Mouse (Mus musculus): ENCODE measurements at regions not wholly inside any gene's neighbourhood (a gene's known extent, or its start where the extent isn't known, plus 50 kb on each side); places are given as distances from the start of the nearest gene placed in this dataset.

DNA sequence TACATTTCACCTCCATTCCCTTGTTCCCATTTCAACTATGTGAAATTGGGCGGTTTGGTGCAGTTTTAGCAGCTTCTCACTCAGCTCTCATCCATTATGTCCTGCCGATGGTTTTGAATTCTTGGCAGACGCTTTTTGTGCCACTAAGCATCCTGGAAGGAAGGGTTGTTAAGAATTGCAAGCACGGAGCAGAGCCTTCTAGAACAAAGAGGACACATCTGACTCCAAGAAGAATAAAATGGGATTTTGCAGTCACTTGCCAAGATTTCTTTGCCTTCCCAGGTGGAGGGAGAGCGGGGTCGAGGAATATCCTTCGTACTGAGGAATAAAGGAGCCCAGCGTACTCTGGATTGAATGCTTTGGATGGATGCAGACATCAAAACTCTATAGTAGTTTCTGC lies 176.7 kb upstream of the Cep162 start:
- 0 out of 2 replicates have a peak, but pooled peaks cover 3% of the 10 kb centered on the region for H3K4me1 ChIP-seq (replicated peaks)
- H3K4me2 ChIP-seq (replicated peaks): 0 out of 2 replicates have a peak overlapping the region, but pooled peaks have one; percentile 8
- no peak overlapping the region for H3K9ac ChIP-seq (replicated peaks)
- ATAC-seq: no peak; the same call in 1 of the 2 replicates
- no peak overlapping the region for H3K4me3 ChIP-seq (replicated peaks)
- H3K36me3 ChIP-seq: no peaks in the 10 kb centered on the region
- no peak overlapping the region for H3K27ac ChIP-seq
- 58% methylated on average over 8 of the region's 8 CpGs for WGBS
- no peaks in the 10 kb centered on the region for H3K9me3 ChIP-seq
- no peaks in the 10 kb centered on the region for H3K27me3 ChIP-seq

DNA sequence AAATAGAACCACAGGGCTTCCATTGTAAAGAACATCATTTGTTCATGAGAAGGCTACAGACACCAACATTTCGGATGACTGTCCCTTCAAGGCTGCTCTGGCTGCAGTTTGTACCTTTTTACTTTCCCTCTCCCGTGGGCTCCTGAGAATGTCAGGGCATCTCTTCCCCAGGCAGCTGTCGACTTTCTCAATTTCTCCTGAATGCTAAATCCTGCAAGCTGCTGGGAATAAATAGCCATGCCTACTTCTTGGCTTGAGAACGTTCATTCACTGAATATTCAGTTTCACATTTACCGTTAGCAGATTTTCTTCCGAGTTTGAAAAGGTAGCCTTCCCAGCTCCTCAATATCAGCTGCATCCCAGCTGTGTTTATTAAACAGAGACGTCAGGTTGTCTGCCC lies 176.2 kb upstream of the Cep162 start:
- Histone ChIP-seq H3K4me1 (replicated peaks) (0 out of 2 replicates have a peak, but pooled peaks cover 3% of the 10 kb centered on the region), H3K9ac (replicated peaks) (no peak overlapping the region), H3K4me3 (replicated peaks) (no peak overlapping the region), H3K4me2 (replicated peaks) (no peak overlapping the region), H3K27me3 (no peaks in the 10 kb centered on the region), H3K27ac (no peak overlapping the region), H3K36me3 (no peaks in the 10 kb centered on the region), H3K9me3 (no peaks in the 10 kb centered on the region)
- no peak for ATAC-seq
- WGBS: 60% methylated on average over 7 of the region's 7 CpGs

DNA sequence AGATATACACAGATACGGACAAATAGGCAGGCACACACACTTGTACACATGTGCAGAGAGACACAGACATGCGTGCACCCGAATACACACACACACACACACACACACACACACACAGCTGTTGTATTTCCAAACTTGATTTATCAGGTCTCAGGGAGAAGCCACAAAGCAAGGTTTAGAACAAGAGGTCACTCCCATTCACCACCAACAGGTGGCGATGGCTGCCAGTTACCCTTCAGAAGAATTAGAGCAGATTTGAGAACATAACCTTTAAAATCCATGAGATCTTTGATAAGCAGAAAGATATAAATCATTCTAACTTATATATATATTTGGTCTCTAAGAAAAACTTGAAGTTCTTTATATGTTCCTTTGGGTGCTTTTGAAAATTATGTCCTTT lies 169.9 kb upstream of the Cep162 start:
- ATAC-seq: no peak
- H3K4me3 ChIP-seq (replicated peaks): no peak overlapping the region
- no peak overlapping the region for H3K4me2 ChIP-seq (replicated peaks)
- no peaks in the 10 kb centered on the region for H3K4me1 ChIP-seq (replicated peaks)
- H3K27me3 ChIP-seq: peaks cover 12% of the 10 kb centered on the region; the same call in 1 of the 2 replicates
- H3K9ac ChIP-seq (replicated peaks): no peak overlapping the region
- H3K36me3 ChIP-seq: no peaks in the 10 kb centered on the region
- no peak overlapping the region for H3K27ac ChIP-seq
- H3K9me3 ChIP-seq: no peaks in the 10 kb centered on the region
- WGBS: 68% methylated on average over 4 of the region's 4 CpGs

DNA sequence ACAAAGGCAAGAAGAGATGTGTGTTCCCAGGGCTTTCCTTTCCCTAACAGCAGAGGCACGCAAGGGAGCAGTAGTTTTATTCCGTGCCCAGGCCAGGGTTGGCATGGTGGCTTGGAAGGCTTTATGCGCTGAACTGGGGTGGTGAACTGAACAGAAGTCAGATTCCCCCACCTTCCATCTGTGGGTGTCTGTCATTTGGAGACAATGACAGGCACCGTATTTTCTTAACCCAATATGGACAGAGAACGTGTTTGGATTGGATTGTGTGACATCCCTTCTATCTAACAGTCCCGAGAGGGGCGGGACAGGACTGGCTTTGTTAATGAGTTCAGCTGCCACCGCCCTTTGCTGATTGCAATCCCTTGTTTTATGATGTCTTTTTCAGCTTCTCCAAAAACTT lies 165.8 kb upstream of the Cep162 start:
- Histone ChIP-seq H3K4me3 (replicated peaks) (no peak overlapping the region), H3K9me3 (no peaks in the 10 kb centered on the region), H3K36me3 (no peaks in the 10 kb centered on the region), H3K4me2 (replicated peaks) (no peak overlapping the region), H3K9ac (replicated peaks) (no peak overlapping the region), H3K27ac (no peak overlapping the region), H3K27me3 (peaks cover 12% of the 10 kb centered on the region; the same call in 1 of the 2 replicates), H3K4me1 (replicated peaks) (no peaks in the 10 kb centered on the region)
- 55% methylated on average over 8 of the region's 8 CpGs for WGBS
- ATAC-seq: no peak

DNA sequence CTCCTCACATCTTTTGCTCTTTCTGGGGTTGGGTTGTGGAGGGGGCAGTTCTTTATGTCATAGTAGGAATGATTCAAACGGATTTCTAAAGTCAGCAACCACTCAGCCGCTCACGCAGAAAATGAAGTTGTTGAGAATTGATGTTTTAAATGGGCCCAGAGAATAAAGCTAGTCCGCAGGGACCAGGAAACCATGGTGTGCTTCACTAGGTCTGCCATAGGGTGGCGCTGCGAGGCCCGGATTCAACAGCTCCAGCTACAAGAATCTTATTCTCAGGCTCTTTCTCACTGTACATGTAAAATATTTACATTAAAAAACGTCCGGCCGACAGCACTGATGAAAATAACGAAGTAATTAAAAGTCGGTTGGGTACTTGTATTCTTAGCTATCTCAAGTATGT lies 164.0 kb upstream of the Cep162 start:
- no peak overlapping the region for H3K4me3 ChIP-seq (replicated peaks)
- ATAC-seq: peak; percentile 24; the same call in 1 of the 2 replicates
- 14% methylated on average over 12 of the region's 12 CpGs for WGBS

DNA sequence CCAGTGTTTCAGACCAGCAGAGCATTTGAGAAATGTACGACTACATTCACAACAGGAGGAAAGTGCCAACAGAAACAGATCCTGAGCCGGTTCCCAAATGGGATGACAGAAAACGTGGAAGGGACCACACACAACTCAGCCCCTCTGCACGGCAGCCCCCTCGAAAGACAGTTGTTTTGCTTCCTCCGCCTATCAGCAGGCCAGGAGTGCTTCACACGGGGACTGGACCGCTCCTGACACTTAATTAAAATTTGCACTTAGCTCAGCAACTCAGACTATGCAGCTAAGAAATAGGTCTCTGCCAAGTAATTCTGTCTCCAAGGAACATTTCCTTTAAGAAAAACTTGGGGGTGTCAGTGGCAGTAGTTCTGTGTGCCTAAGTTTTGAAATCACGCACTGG lies 157.6 kb upstream of the Cep162 start:
- H3K9ac ChIP-seq (replicated peaks): no peak overlapping the region
- no peaks in the 10 kb centered on the region for H3K27me3 ChIP-seq
- no peak for ATAC-seq
- no peak overlapping the region for H3K27ac ChIP-seq
- no peak overlapping the region for H3K4me3 ChIP-seq (replicated peaks)
- H3K4me1 ChIP-seq (replicated peaks): no peaks in the 10 kb centered on the region
- 60% methylated on average over 9 of the region's 9 CpGs for WGBS
- no peaks in the 10 kb centered on the region for H3K36me3 ChIP-seq
- H3K9me3 ChIP-seq: no peaks in the 10 kb centered on the region
- H3K4me2 ChIP-seq (replicated peaks): no peak overlapping the region

More for the DNA sequence above, 164.0 kb upstream of the Cep162 start:
- Histone ChIP-seq H3K27ac (no peak overlapping the region), H3K27me3 (peaks cover 12% of the 10 kb centered on the region; the same call in 1 of the 2 replicates), H3K4me1 (replicated peaks) (no peaks in the 10 kb centered on the region), H3K4me2 (replicated peaks) (no peak overlapping the region), H3K9ac (replicated peaks) (no peak overlapping the region), H3K9me3 (no peaks in the 10 kb centered on the region), H3K36me3 (no peaks in the 10 kb centered on the region)

DNA sequence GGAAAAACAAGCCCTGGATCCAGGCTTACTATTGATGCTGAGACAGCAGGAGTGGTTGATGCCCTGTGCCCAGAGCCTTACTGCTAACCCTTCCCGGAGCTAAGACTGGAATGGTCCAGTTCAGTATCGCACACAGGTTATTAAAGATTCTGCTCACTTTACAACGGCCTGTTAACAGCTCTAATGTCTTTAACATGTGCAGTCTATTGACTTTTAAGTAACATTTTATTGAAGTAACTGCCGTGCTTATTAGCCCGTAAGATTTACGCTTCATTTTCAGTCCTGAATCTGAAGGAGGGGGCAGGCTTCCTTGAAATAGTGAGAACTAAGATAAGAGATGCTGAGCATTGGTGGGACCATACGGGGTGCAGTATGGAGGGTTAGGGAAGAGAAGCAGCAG lies 155.7 kb upstream of the Cep162 start:
- Histone ChIP-seq H3K9ac (replicated peaks) (no peak overlapping the region), H3K9me3 (no peaks in the 10 kb centered on the region), H3K4me2 (replicated peaks) (no peak overlapping the region), H3K4me3 (replicated peaks) (no peak overlapping the region), H3K4me1 (replicated peaks) (no peaks in the 10 kb centered on the region), H3K27ac (no peak overlapping the region), H3K27me3 (no peaks in the 10 kb centered on the region), H3K36me3 (no peaks in the 10 kb centered on the region)
- WGBS: 89% methylated on average over 7 of the region's 7 CpGs
- ATAC-seq: no peak

DNA sequence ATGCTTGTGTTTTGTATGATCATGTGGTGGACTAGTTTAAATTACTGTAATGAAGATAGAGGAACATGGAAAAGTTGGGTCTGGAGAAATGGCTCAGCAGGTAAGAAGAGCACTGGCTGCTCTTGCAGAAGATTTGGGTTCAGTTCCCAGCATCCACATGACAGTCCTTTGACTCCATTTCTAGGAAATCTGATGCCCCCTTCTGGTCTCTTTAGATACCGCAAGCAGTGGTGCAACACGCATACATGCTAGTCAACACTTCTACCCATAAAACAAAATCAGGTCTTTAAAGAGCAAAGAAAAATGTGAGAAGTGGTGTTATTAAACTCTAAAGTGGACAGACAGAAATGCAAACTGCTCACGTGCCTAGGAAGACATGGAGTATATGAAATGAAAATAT lies 154.4 kb upstream of the Cep162 start:
- Histone ChIP-seq H3K27me3 (no peaks in the 10 kb centered on the region), H3K4me1 (replicated peaks) (no peaks in the 10 kb centered on the region), H3K4me3 (replicated peaks) (no peak overlapping the region), H3K4me2 (replicated peaks) (no peak overlapping the region), H3K36me3 (no peaks in the 10 kb centered on the region), H3K9me3 (no peaks in the 10 kb centered on the region), H3K9ac (replicated peaks) (no peak overlapping the region), H3K27ac (no peak overlapping the region)
- 90% methylated on average over 3 of the region's 3 CpGs for WGBS
- no peak for ATAC-seq

DNA sequence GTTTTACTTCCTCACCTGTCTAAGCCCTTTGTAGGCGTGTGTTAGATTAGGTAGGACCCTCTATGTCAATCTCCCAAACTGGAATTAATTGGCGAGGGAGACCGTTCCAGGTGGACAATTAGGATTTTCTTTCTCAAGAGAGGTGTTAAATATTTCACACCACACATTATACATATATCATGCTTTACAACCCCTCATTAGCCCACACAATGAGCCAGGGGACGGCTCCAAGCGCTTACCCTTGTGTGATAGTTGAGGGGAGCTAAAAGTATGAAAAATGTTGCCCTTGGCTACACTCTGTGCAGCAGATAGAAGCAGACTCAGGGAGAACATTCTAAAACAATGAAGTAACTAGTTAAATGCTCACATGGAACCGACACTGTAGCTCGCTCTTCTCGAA lies 153.5 kb upstream of the Cep162 start:
- ATAC-seq: no peak
- 91% methylated on average over 8 of the region's 8 CpGs for WGBS
- H3K36me3 ChIP-seq: no peaks in the 10 kb centered on the region

DNA sequence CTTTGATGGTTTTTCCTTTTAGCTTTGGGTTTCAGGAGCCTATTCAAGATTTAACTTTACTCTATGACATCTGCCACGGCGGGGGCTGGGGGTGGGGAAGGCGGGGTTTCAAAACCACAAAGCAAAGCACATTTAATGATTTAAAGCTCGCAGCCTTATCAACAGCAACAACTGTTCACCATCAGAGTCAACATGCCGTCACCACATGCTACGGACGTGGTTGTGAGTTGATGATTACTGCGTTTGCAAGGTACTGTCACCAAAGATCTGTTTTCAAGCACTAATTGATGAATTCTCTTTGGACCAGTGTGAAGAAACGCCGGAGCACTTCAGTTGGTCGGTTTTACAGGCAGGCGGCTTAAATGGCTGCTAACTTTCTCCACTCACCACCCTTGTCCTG lies 151.1 kb upstream of the Cep162 start:
- 89% methylated on average over 12 of the region's 12 CpGs for WGBS

More for the DNA sequence above, 153.5 kb upstream of the Cep162 start:
- H3K9ac ChIP-seq (replicated peaks): no peak overlapping the region
- no peaks in the 10 kb centered on the region for H3K27me3 ChIP-seq
- H3K4me3 ChIP-seq (replicated peaks): no peak overlapping the region
- no peak overlapping the region for H3K4me2 ChIP-seq (replicated peaks)
- H3K27ac ChIP-seq: no peak overlapping the region
- no peaks in the 10 kb centered on the region for H3K9me3 ChIP-seq
- H3K4me1 ChIP-seq (replicated peaks): no peaks in the 10 kb centered on the region

DNA sequence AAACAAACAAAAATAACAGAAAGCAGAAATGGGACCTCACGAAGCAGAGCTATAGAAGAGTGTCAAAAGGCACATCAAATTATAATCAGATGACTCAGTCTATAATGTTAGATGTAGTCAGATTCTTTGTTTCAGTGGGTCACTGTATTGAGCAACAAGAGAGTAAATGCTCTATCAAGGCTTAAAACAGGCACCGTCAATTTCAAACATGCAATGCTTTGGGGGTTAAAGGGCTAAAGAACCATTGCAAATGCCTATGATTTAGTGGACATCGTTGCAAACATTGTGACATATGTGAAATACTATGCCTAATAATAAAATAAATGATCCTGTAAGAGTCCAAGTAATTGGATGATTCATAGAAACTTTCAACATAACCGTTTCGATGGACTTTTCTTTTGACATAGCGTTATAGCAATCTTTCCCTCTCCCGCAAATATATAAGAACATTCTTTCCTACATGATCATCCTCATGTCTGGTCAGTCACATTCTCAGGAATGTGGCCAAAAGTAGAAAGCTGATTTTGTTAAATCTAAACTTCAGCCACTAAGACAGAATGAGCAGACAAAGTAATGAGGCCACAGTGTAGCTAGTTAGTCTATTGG lies 149.9 kb upstream of the Cep162 start:
- H3K9ac ChIP-seq (replicated peaks): no peak overlapping the region
- 93% methylated on average over 7 of the region's 7 CpGs for WGBS
- H3K27me3 ChIP-seq: no peaks in the 10 kb centered on the region
- no peaks in the 10 kb centered on the region for H3K36me3 ChIP-seq
- H3K27ac ChIP-seq: no peak overlapping the region
- no peak overlapping the region for H3K4me2 ChIP-seq (replicated peaks)
- H3K4me3 ChIP-seq (replicated peaks): no peak overlapping the region
- no peaks in the 10 kb centered on the region for H3K4me1 ChIP-seq (replicated peaks)
- no peak for ATAC-seq
- no peaks in the 10 kb centered on the region for H3K9me3 ChIP-seq

More for the DNA sequence above, 151.1 kb upstream of the Cep162 start:
- no peak overlapping the region for H3K27ac ChIP-seq
- H3K27me3 ChIP-seq: no peaks in the 10 kb centered on the region
- H3K4me2 ChIP-seq (replicated peaks): no peak overlapping the region
- no peaks in the 10 kb centered on the region for H3K36me3 ChIP-seq
- H3K4me1 ChIP-seq (replicated peaks): no peaks in the 10 kb centered on the region
- H3K4me3 ChIP-seq (replicated peaks): no peak overlapping the region
- no peaks in the 10 kb centered on the region for H3K9me3 ChIP-seq
- ATAC-seq: no peak
- no peak overlapping the region for H3K9ac ChIP-seq (replicated peaks)

DNA sequence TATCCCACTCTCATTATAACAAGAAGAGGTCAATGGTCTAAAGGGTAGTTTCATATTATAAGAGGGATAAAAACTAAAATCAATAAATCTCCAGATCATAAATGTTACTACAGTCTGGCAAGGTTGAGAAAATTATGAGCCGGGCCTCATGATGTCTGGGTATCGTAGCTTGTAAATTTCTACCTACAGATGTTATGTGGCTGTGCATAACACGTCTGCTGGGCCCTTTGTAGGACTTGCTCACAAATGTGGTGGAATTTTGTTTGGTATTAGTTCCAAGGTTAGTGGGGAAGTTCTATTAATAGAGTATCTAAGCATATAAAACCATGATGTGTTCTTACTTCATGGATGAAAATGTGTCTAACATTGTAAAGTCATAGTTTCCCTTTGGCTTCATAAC lies 146.7 kb upstream of the Cep162 start:
- Histone ChIP-seq H3K4me1 (replicated peaks) (no peaks in the 10 kb centered on the region), H3K36me3 (no peaks in the 10 kb centered on the region), H3K27ac (no peak overlapping the region), H3K4me2 (replicated peaks) (no peak overlapping the region), H3K9me3 (peaks cover 4% of the 10 kb centered on the region; the same call in 1 of the 2 replicates), H3K27me3 (no peaks in the 10 kb centered on the region), H3K9ac (replicated peaks) (no peak overlapping the region), H3K4me3 (replicated peaks) (no peak overlapping the region)
- 85% methylated on average over 3 of the region's 3 CpGs for WGBS
- ATAC-seq: no peak

DNA sequence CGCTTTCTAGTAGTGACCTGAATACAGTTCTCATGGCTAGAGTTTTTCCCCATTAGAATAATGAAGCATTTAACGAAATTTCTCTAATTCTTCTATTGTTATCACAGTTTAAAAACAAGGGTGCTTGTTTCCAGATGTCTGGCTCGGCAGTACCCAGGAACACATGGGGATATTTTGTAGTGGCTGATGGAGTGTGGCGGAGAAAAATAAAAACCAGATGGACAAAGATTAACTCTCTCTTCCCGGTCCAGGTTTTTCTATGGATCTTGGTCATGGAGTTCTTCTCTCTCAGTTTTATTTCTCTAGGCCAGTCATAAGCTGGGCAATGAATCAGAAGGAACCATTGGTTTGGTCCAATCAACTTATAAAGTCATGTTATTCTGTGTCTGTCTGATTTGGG lies 132.2 kb upstream of the Cep162 start:
- Histone ChIP-seq H3K36me3 (no peaks in the 10 kb centered on the region), H3K4me1 (replicated peaks) (no peaks in the 10 kb centered on the region), H3K9me3 (no peaks in the 10 kb centered on the region), H3K27ac (no peak overlapping the region), H3K27me3 (peaks cover 7% of the 10 kb centered on the region; the same call in 1 of the 2 replicates), H3K4me3 (replicated peaks) (no peak overlapping the region), H3K4me2 (replicated peaks) (no peak overlapping the region), H3K9ac (replicated peaks) (no peak overlapping the region)
- ATAC-seq: no peak
- 89% methylated on average over 5 of the region's 5 CpGs for WGBS

All from midbrain, embryonic 13.5 days (tissue).